Mouse (Mus musculus) limb, embryonic 14.5 days (tissue): ENCODE data around the gene Man2a2. TPM values are rescaled to one million over a fixed set of nuclear protein-coding genes. Genes with fewer than 3 reads are reported as not detected.

Experiments used
- ATAC-seq: fragments of 200-750 bp; cut with Nextera tagmentation; 2 replicates; pipeline ENCODE4 v1.8.0; 2017; ENCODE audit warnings: low read depth, moderate number of reproducible peaks, moderate TSS enrichment; ENCODE audit not compliant: low FRiP score
- DNase-seq: peaks from one replicate; pipeline ENCODE4 v3.0.0-alpha.2; 2015; ENCODE audit warnings: low spot score
- H3K27ac ChIP-seq: fragments of 300-500 bp; sonication (generic); replicated peaks from 2 replicates; pipeline ENCODE4 v1.5.1; 2014; ENCODE audit warnings: low read depth, mild to moderate bottlenecking, low read length, moderate library complexity, mixed read lengths
- H3K27me3 ChIP-seq: fragments of 300-500 bp; sonication (generic); 2 replicates; pipeline ENCODE4 v1.6.1; 2014; ENCODE audit warnings: low read length, mixed read lengths; ENCODE audit not compliant: control insufficient read depth, insufficient read depth
- H3K36me3 ChIP-seq: fragments of 300-500 bp; sonication (generic); 2 replicates; pipeline ENCODE4 v1.6.1; 2014; ENCODE audit warnings: mild to moderate bottlenecking, low read length, moderate library complexity, mixed read lengths; ENCODE audit not compliant: control insufficient read depth, insufficient read depth
- H3K4me1 ChIP-seq: fragments of 300-500 bp; sonication (generic); 2 replicates; pipeline ENCODE4 v1.6.1; 2014; ENCODE audit warnings: antibody characterized with exemption, low read length, mixed read lengths; ENCODE audit not compliant: control insufficient read depth, insufficient read depth
- H3K4me2 ChIP-seq: fragments of 300-500 bp; sonication (generic); replicated peaks from 2 replicates; pipeline ENCODE4 v1.6.1; 2014; ENCODE audit warnings: low read depth, mild to moderate bottlenecking, low read length, moderate library complexity; ENCODE audit not compliant: severe bottlenecking
- H3K4me3 ChIP-seq: fragments of 300-500 bp; sonication (generic); replicated peaks from 2 replicates; pipeline ENCODE4 v1.5.1; 2014; ENCODE audit warnings: low read length
- H3K9ac ChIP-seq: fragments of 300-500 bp; sonication (generic); 2 replicates; pipeline ENCODE4 v1.6.1; 2014; ENCODE audit warnings: mild to moderate bottlenecking, low read depth, low read length, moderate library complexity; ENCODE audit not compliant: severe bottlenecking
- H3K9me3 ChIP-seq: fragments of 300-500 bp; sonication (generic); 2 replicates; pipeline ENCODE4 v1.6.1; 2016; ENCODE audit warnings: low read length; ENCODE audit not compliant: control insufficient read depth
- POLR2A ChIP-seq: fragments of 200-500 bp; IDR thresholded peaks from 2 replicates; pipeline ENCODE4 v1.8.0; 2012; ENCODE audit warnings: inconsistent platforms, mild to moderate bottlenecking, moderate library complexity, borderline replicate concordance; ENCODE audit not compliant: insufficient read depth, insufficient read length; ENCODE audit errors: extremely low read depth
- WGBS: fragments of 180-500 bp; shearing (Covaris S2); extraction: QIAGEN DNeasy Blood & Tissue Kit; methylation state at CpG from one replicate; pipeline ENCODE4 v1.1.7; 2014; 5-methylcytosine and 5-hydroxymethylcytosine counted together
- polyA plus RNA-seq, 2 experiments: library from polyadenylated mRNA; depleted of rRNA in 1 of 2; stranded (reverse) in 1 of 2; unstranded in 1 of 2; fragments of >200 nt; fragmentation: Nextera tagmentation in 1 of 2; extraction: Ambion mirVana in 1 of 2; gene quantifications; 2 replicates each; pipeline versions ENCODE4 v1.2.1 to v1.2.3; 2012 to 2014

Gene Man2a2
- polyA plus RNA-seq, 2 experiments = 14.8 to 64.8 TPM

GRCm38 (mm10) chr7:80373850-80374249 lies 2.7 kb upstream of the Man2a2 start:
- Histone ChIP-seq H3K4me1 (peaks cover 12% of the 10 kb centered on the region), H3K27ac (no peak overlapping the region), H3K9ac (no peak overlapping the region), H3K9me3 (no peaks in the 10 kb centered on the region), H3K4me3 (no peak overlapping the region), H3K36me3 (peaks cover 10% of the 10 kb centered on the region), H3K4me2 (no peak overlapping the region), H3K27me3 (no peaks in the 10 kb centered on the region)
- DNase-seq (no peak), ATAC-seq (no peak)
- TF ChIP-seq POLR2A = no peak
- 76% methylated on average over 12 of the region's 12 CpGs for WGBS

- DNase-seq (no peak), ATAC-seq (no peak)
- Histone ChIP-seq H3K4me2 (no peak overlapping the region), H3K27me3 (no peaks in the 10 kb centered on the region), H3K27ac (no peak overlapping the region), H3K9me3 (no peaks in the 10 kb centered on the region), H3K4me3 (no peak overlapping the region), H3K36me3 (peaks cover 9% of the 10 kb centered on the region), H3K4me1 (peaks cover 12% of the 10 kb centered on the region), H3K9ac (no peak overlapping the region)
- TF ChIP-seq POLR2A = no peak
- WGBS = 77% methylated on average over 4 of the region's 4 CpGs
Observed at GRCm38 (mm10) chr7:80373352-80373751, 2.2 kb upstream of the Man2a2 start.

DNA sequence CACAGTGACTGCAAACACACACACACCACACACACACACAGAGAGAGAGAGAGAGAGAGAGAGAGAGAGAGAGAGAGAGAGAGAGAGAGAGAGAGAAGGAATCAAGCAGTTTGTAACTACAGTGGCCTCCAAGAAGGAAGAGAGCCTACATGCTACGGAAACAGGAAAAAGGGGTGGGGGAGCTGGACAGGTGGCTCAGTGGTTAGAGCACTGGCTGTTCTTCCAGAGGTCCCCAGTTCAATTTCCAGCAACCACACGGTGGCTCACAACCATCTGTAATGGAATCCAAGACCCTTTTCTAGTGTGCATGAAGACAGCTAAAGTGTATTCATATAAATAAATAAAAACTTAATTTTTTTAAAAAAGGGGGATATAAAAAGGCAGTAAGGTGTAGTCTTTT lies 1.5 kb upstream of the Man2a2 start:
- H3K4me3 ChIP-seq = no peak overlapping the region
- no peak for DNase-seq
- TF ChIP-seq POLR2A = no peak

GRCm38 (mm10) chr7:80372166-80372565 lies 991 bp upstream of the Man2a2 start:
- no peak for TF ChIP-seq POLR2A
- ATAC-seq (no peak), DNase-seq (no peak)
- WGBS = 90% methylated on average over 3 of the region's 3 CpGs
- Histone ChIP-seq H3K4me3 (no peak overlapping the region), H3K4me1 (peaks cover 12% of the 10 kb centered on the region), H3K27me3 (no peaks in the 10 kb centered on the region), H3K4me2 (no peak overlapping the region), H3K9me3 (no peaks in the 10 kb centered on the region), H3K9ac (no peak overlapping the region), H3K36me3 (peaks cover 15% of the 10 kb centered on the region), H3K27ac (no peak overlapping the region)

More for the DNA sequence above, 1.5 kb upstream of the Man2a2 start:
- no peaks in the 10 kb centered on the region for H3K27me3 ChIP-seq
- no peak overlapping the region for H3K27ac ChIP-seq
- ATAC-seq = no peak
- H3K36me3 ChIP-seq = peaks cover 12% of the 10 kb centered on the region
- WGBS = 51% methylated on average over 2 of the region's 2 CpGs
- no peaks in the 10 kb centered on the region for H3K9me3 ChIP-seq
- peaks cover 12% of the 10 kb centered on the region for H3K4me1 ChIP-seq
- H3K4me2 ChIP-seq = no peak overlapping the region
- H3K9ac ChIP-seq = no peak overlapping the region

DNA sequence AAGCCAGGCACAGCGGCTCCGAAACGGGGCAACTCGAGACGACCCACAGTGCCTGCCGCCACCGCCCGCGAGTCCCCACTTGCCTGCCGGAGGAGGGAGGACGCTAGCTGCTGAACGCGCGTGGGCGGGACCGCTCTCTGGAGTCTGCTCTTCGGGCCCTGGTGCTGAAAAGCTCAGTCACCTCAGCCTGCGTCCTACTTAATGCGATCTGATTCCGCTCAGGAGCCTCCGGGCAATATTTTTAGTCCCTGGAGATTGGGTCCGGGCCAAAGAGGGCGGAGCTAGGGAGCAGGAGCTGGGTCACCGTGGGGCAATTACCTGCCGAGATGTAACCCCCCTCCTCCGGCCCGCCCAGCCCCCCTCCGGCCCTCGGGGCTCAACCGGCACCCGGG lies 530 bp downstream of the Man2a2 start:
- Histone ChIP-seq H3K9me3 (no peaks in the 10 kb centered on the region), H3K4me3 (peak overlapping the region; percentile 91), H3K27me3 (no peaks in the 10 kb centered on the region), H3K36me3 (peaks cover 30% of the 10 kb centered on the region), H3K9ac (peak overlapping the region; percentile 88), H3K4me2 (peak overlapping the region; percentile 68), H3K4me1 (peaks cover 12% of the 10 kb centered on the region), H3K27ac (peak overlapping the region; percentile 82)
- DNase-seq (peak; percentile 76), ATAC-seq (peak; percentile 60; the same call in 1 of the 2 replicates)
- WGBS = 3% methylated on average over 29 of the region's 31 CpGs
- TF ChIP-seq POLR2A = no peak

DNA sequence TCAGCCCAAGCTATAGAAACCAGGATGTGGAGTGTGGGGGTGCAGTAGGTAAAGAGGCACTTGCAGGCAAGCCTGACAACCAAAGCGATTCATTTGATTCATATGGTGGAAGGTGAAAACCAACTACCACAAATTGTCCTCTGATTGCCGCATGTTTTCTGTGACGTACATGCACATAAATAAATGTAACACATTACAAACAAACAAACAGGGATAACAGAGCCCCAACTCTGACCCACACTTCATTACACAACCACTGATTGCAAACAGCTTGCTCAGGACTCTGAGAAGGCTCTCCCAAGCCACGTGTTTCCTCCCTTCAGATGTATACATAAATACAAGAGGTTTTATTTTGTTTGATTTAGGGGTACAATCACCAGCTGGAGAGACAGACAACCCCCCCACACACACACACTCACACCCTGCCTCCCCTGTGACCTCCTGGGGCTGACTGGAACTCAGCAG lies 1.2 kb downstream of the Man2a2 start:
- no peak for DNase-seq
- peaks cover 12% of the 10 kb centered on the region for H3K4me1 ChIP-seq
- WGBS = 20% methylated on average over 4 of the region's 4 CpGs

More for the DNA sequence above, 1.2 kb downstream of the Man2a2 start:
- H3K4me2 ChIP-seq = peak overlapping the region; percentile 68
- no peaks in the 10 kb centered on the region for H3K9me3 ChIP-seq
- H3K9ac ChIP-seq = peak overlapping the region; percentile 88
- peaks cover 31% of the 10 kb centered on the region for H3K36me3 ChIP-seq
- H3K27me3 ChIP-seq = no peaks in the 10 kb centered on the region
- no peak for TF ChIP-seq POLR2A
- peak overlapping the region; percentile 82; the same call in 1 of the 2 replicates for H3K27ac ChIP-seq
- ATAC-seq = no peak
- H3K4me3 ChIP-seq = peak overlapping the region; percentile 91
